Mouse (Mus musculus): Measurements from ENCODE around the gene Noxa1.

Gene Noxa1

DNA sequence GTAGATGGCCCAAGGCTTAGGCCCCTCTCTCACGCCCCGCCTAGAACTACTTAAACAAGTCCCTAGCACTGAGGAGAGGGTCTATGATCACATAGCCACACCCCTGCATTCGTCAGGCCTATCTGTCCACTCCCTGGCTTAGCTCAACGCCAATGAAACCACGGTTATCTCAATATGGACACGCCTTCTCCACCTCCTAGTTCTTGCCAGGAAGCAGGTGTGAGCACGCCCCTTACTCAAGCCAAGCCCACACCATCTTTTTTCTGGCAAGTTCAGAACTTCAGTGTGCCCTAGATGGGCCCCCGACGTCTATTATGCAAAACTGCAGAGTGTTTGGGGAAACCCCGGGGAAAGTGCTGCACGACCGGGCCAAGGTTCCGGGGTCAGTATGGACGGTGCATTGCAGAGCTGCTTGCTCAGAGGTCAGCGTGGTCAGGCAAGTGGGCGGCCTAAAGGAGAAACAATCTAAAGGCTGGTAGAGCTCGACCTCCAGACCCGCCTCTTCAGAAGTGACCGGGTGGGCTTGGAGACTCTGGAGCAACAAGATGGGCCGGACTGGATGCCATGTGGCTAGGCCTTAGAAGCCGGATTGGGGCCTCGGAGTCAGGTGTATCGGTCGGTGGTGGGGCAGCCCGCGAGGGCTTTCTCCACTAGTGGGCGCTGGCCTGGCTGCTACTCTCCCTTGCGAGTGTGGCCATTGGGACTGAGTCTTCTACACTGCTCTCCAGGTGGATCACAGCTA lies at the start of gene Noxa1:
Gene Noxa1, minus strand, starts transcription at position 41 of the 742 bp plus-strand sequence.
- no peak for DNase-seq (ENCODE audit: low spot score in 2 of 2)

GRCm38 (mm10) chr2:25141921-25142320 lies 47.0 kb upstream of the Noxa1 start:
- no peak for DNase-seq (ENCODE audit: low spot score in 2 of 2)

DNA sequence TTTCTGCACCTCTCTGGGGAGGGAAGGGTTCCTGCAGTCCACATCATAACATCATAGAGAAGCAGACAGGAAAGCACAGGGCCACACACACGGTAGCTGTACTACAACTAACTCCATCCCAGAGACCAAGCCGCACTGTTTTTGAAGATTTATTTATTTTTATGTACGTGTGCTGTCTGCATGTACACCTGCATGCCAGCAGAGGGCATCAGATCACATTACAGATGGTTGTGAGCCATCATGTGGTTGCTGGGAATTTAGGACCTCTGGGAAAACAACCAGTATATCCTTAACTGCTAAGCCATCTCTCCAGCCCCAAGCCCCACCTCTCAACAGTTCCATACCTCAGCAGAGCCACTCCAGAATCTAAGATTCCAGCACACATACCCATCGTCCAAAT lies 46.2 kb upstream of the Noxa1 start:
- no peak for DNase-seq (ENCODE audit: low spot score in 2 of 2)

- DNase-seq (ENCODE audit: low spot score in 2 of 2), result no peak
These were observed 42.9 kb upstream of the Noxa1 start for GRCm38 (mm10) chr2:25137832-25138231.

DNA sequence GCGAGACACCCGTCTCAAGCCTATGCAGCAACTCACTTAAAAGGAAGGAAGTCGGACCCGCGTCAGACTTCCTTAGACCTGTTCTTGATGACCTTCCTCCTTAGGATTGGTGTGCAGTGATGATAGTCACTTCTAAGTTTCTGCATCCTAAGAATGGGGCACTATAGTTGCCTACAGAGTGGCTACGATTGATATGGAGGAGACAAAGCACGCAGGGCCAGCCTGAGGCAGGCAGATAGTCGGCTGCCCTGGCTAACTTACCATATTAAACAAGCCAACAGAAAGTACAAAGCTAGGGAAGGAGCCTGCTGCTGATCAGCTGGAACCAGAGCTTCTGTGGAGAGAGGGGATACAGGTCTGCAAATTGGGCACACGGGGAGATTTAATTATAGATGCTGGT lies 36.7 kb upstream of the Noxa1 start:
- DNase-seq (ENCODE audit: low spot score in 2 of 2), result no peak

- no peak for DNase-seq (ENCODE audit: low spot score in 2 of 2)
These were observed 33.1 kb upstream of the Noxa1 start for GRCm38 (mm10) chr2:25128072-25128471.

- DNase-seq (ENCODE audit: low spot score in 2 of 2), result peak in 1 of 2 experiments; percentile 20
These were observed 32.3 kb upstream of the Noxa1 start for GRCm38 (mm10) chr2:25127206-25127605.

- peak; percentile 5 to 32 for DNase-seq (ENCODE audit: low spot score in 2 of 2)
These were observed 31.4 kb upstream of the Noxa1 start for GRCm38 (mm10) chr2:25126011-25127010.

GRCm38 (mm10) chr2:25125146-25125545 lies 30.2 kb upstream of the Noxa1 start:
- DNase-seq (ENCODE audit: low spot score in 2 of 2), result no peak

DNA sequence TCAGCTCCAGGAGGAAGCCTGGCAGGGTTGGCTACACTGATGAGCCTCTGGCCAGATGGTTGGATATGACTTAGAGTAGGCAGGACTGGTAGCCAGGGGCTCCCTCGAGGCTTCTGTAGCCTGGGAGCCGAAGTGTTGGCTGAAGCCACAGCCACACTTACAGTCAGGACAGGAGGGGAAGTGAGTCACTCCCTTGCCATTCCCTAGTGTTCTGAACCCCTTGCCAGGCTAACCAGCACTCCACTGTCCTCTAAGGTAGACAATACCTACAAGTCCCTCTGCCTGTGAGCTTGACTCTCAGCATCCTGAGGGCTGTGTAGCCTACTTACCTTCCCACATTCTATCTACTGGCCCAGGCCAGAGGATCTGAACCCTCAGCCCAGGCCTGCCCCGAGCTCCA lies 29.5 kb upstream of the Noxa1 start:
- no peak for DNase-seq (ENCODE audit: low spot score in 2 of 2)

GRCm38 (mm10) chr2:25123527-25123926 lies 28.6 kb upstream of the Noxa1 start:
- DNase-seq (ENCODE audit: low spot score in 2 of 2), result no peak

GRCm38 (mm10) chr2:25122666-25123065 lies 27.7 kb upstream of the Noxa1 start:
- no peak for DNase-seq (ENCODE audit: low spot score in 2 of 2)

GRCm38 (mm10) chr2:25120963-25121362 lies 26.0 kb upstream of the Noxa1 start:
- no peak for DNase-seq (ENCODE audit: low spot score in 2 of 2)

DNA sequence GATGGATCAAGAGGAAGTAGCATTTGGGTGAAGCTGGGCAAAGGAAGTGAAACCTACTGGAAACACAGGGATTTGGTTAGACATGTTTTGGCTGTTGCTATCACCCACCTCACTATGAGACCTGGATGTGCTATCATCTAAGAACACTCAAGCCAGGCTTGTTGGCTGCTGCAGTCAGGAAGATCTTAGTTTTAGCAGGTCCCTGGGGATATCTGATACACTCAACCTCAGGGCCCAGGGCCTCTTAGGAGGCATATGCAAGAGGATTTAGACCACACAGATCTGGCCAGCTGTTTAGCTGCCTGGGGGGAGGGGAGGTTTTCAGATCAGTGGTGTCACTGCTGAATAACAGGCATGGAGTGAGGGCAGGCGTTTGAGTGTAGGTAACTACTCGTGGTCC lies 20.5 kb upstream of the Noxa1 start:
- DNase-seq (ENCODE audit: low spot score in 2 of 2), result no peak

- no peak for DNase-seq (ENCODE audit: low spot score in 2 of 2)
These were observed 19.4 kb upstream of the Noxa1 start for GRCm38 (mm10) chr2:25114308-25114707.

GRCm38 (mm10) chr2:25111184-25111791 lies 16.3 kb upstream of the Noxa1 start:
- no peak for DNase-seq (ENCODE audit: low spot score in 2 of 2)

DNA sequence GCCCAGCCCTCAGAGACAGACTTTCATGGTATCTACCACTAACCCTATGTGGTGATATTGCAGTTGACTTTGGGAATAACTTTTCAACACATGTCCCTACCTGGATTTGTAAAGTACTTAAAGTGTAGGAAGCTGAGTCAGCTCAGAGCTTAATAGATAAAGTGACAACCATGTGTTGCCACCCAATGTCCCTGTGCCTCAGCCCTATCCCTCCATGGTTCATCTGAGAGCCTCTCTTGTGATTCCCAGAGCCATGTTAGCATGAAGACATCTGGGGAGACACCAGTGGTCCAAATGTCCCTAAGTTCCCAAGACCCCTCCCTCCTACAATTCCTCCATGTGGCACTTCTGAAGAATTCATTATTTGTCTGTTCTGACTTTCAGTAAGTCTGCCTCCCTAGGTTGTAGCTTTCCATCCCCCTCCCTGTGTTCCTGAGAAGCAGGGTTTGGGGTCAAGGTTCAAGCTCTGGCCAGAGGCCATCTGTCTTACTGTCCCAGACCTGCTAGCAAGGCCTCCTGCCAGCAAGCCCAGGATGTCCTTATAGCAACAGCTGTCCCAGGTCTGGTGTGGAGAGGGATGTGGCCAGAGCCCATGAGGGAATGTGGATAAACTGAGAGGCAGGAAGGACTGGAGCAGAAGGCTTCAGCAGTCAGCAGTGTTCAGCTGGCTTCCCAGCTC lies 15.7 kb upstream of the Noxa1 start:
- no peak for DNase-seq (ENCODE audit: low spot score in 2 of 2)

GRCm38 (mm10) chr2:25109487-25109886 lies 14.5 kb upstream of the Noxa1 start:
- DNase-seq (ENCODE audit: low spot score in 2 of 2), result no peak

- DNase-seq (ENCODE audit: low spot score in 2 of 2), result no peak
These were observed 11.1 kb upstream of the Noxa1 start for GRCm38 (mm10) chr2:25106045-25106444.

DNA sequence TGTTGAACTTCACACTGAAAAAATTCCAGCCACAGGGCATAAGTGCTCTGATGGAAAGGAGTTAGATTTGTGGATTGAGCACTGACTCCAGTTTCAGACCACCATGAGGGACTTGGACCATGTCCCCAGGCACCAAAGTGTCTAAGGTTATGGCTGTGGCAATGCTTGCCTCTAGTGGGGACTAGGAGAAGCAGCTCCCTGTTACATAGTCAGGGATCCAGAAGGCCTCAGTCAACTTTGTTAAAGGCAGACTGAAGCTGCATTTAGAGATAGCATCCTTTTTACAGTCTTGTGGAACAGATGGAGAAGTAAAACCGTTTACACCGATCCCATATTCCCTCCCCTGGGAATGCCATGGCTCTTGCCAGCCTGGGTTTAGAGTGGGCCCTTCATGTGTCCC lies 9.2 kb upstream of the Noxa1 start:
- DNase-seq (ENCODE audit: low spot score in 2 of 2), result no peak

DNA sequence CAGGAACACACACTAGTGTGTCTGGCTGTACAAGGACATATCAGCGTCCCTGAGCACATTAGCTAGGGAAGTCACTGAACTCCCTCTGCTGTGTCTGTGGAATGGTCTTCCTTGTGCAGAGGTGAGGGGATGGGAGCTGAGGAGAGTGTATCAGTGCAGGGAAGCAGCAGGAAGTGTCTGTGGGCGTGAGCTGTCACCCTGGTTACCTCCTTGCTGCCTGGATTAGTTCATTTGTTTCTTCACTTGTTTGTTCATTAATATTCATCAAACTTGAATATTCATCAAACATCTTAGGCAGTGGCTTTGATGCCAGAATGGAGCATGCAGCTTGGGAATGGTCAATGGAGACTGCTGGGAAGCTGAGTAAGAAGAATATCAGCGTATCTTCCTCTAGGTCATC lies 4.8 kb upstream of the Noxa1 start:
- no peak for DNase-seq (ENCODE audit: low spot score in 2 of 2)

GRCm38 (mm10) chr2:25098956-25099355 lies 4.0 kb upstream of the Noxa1 start:
- peak in 1 of 2 experiments; percentile 58 for DNase-seq (ENCODE audit: low spot score in 2 of 2)
